Mouse (Mus musculus) brown adipose tissue, adult 24 weeks (tissue): ENCODE results near the gene Hist1h2bc. TPM values are rescaled to one million over a fixed set of nuclear protein-coding genes. Genes with fewer than 3 reads are reported as not detected.
"Not testable (repeated sequence)": the region's sequence is repeated elsewhere in the genome, so short reads cannot be mapped to it uniquely, and the experiment has no call there.

Source experiments
- H3K27ac ChIP-seq: fragments of 200-500 bp; replicated peaks from 2 replicates; pipeline ENCODE4 v1.5.1; 2012; ENCODE audit warnings: low read depth, mild to moderate bottlenecking, low read length
- H3K4me1 ChIP-seq: fragments of 200-500 bp; 2 replicates; pipeline ENCODE4 v1.6.1; 2012; ENCODE audit warnings: low read length, mixed read lengths; ENCODE audit not compliant: control insufficient read depth, insufficient read depth, insufficient read length
- H3K4me3 ChIP-seq: fragments of 200-500 bp; 2 replicates; pipeline ENCODE4 v1.5.1; 2012; ENCODE audit warnings: low read depth, mild to moderate bottlenecking, low read length, moderate library complexity; ENCODE audit not compliant: insufficient read depth
- polyA plus RNA-seq: library from polyadenylated mRNA; stranded (reverse); fragments of >200 nt; gene quantifications from 2 replicates; pipeline ENCODE4 v1.2.4, GENCODE M21; 2012; ENCODE audit not compliant: missing spikeins, insufficient read depth, insufficient read length

The Hist1h2bc gene
- polyA plus RNA-seq, 1 experiment, result 190 TPM

DNA sequence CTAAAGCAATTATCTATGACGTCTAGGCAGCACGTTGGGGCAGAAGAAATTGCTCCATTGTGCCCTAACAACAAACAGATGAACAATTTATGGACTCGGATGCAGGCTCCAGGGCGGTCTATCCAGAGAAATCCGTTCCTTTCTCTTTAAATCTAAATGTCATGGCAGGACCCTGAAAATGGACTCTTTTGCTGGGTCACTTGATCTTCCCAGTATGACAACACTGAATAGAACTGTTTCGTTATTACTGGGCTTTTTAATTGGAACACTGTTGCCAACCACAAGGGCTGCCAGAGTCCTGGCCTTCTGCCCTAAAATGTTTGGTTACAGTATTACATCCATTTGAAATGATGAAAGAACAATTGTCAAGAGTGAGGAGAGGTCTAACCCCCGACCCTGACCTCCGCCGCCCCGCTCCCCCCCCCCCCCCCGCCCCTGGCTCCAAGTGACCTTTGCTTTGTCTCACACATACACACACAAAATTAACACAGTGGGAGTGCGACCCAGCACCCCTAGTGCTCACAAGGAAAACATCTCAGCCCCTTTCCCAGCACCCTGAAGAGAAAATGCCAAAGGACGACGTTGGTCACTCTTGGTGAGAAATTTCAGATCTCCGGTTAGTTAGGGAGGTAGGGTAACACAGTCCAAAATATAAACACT lies 25.8 kb downstream of the Hist1h2bc start:
- Histone ChIP-seq H3K27ac (peak overlapping the region; percentile 89), H3K4me1 (peaks cover 7% of the 10 kb centered on the region)

DNA sequence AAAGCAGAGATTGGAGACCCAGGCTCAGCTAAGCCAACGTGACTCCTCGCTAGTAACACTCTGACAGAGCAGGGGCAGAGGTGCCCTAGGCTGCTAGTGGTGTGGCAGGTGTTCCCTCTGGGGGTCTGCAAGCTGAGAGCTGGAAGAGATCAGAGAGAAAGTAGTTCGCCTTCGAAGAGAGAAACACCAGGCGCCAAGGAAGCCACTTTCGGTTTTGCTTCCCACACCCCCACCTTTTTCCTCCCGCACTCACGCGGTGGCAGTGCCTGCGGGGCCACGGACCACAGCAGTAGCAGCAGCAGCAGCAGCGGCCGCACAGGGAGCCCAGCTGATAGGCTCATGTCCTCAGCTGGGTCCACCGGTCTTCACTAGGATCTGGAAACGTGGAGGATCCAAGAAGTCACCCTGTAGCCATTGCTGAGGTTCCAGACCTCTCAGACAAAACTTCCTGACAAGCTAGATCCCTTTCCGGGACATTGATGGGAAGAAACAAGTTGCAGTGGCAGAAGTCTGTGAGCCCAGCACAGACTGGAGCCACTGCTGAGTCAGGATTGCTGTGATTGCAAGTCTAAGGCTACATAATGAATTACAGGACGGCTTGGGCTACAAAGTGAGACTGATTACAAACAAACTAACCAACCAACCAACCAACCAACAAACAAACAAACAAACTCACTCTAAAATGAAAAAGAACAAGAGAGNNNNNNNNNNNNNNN lies 26.5 kb downstream of the Hist1h2bc start, which contains the start of gene Hfe:
Gene Hfe, minus strand, starts transcription at position 481 of the 716 bp plus-strand sequence.
- Histone ChIP-seq H3K4me3 (peak within 1 kb of the TSS; percentile 85), H3K27ac (peak within 1 kb of the TSS; percentile 89), H3K4me1 (peaks cover 7% of the 10 kb centered on the region)

More for the DNA sequence above, 25.8 kb downstream of the Hist1h2bc start:
- peak overlapping the region; percentile 85 for H3K4me3 ChIP-seq

DNA sequence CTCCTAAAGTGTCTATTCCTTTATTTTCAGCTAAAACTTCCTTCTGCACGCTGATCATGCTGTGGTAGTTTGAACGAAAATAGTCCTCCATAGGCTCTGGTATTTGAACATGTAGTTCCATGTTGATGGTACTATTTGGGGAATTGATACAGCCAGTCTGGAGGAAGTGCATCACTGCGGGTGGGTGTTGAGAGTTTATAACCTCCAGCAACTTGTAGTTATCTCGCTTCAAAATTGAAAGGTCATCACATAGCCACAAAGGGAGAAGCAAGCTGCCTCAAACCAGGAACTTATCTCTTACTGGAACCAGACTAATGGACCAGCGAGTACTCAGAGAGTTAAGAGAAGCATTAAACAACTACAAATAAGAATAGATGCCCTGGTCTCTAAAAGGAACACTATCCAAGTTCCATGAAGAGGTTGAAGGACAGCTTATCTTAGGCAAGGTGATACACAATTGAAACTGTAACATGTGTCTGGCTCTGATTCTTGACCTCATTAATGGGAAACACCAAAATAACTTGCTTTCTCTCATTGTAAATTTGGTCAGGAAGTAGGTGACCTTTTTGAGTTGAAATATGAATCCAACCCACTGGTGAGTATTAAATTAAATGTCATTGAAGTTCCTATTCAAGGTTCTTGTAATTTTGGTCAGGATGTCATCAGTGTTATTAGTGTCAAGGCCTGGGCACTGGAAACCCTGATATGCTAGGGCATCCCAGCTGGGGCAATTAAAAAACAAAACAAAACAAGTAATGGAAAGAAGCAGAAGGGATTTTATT lies 32.5 kb downstream of the Hist1h2bc start:
- no peaks in the 10 kb centered on the region; the same call in 1 of the 2 replicates for H3K4me1 ChIP-seq
- H3K27ac ChIP-seq, result no peak overlapping the region; the same call in 1 of the 2 replicates
- H3K4me3 ChIP-seq, result no peak overlapping the region

GRCm38 (mm10) chr13:23717176-23717575 lies 33.2 kb downstream of the Hist1h2bc start:
- H3K4me3 ChIP-seq, result no peak overlapping the region
- no peaks in the 10 kb centered on the region; the same call in 1 of the 2 replicates for H3K4me1 ChIP-seq
- peak overlapping the region; percentile 75 for H3K27ac ChIP-seq

DNA sequence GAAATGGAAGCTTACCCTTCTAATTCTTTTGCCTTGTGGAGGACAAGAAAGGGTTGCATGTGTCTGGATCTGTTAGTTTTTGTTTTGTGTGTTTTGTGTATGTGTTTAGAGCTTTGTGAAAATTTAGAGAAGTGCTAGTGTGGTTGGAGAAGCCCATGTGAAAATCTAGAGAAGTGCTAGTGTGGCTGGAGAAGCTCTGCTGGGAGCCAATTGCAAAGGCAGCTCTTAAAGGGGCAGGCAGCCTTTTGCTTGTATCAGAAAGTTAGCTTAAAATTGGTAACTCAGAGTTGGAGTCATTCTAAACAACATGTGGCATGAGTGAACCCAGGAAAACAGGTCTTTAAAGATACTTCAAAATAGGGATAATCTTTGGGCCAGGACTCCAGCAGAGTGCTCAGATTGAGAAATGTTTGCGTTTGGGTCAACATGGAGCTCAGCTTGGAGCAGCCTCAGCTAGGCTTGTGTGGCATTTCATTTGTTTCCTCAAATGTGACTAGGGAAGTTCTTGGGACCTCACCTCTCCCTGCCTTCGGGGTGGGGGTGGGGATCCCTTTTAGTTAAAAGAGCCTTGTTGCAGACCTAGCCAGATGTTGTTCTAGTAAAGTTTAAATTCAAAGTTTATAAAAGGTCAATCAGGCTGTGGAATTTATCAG lies 33.7 kb downstream of the Hist1h2bc start:
- H3K27ac ChIP-seq, result peak overlapping the region; percentile 75
- H3K4me1 ChIP-seq, H3K4me3 ChIP-seq: not testable (repeated sequence)

GRCm38 (mm10) chr13:23724239-23724638 lies 40.2 kb downstream of the Hist1h2bc start:
- Histone ChIP-seq H3K4me3 (no peak overlapping the region), H3K4me1 (no peaks in the 10 kb centered on the region), H3K27ac (no peak overlapping the region)

- Histone ChIP-seq H3K4me1 (peaks cover 4% of the 10 kb centered on the region; the same call in 1 of the 2 replicates), H3K4me3 (no peak overlapping the region), H3K27ac (no peak overlapping the region)
Observed at GRCm38 (mm10) chr13:23725213-23725612, 41.2 kb downstream of the Hist1h2bc start.

- H3K4me1 ChIP-seq, result peaks cover 4% of the 10 kb centered on the region; the same call in 1 of the 2 replicates
- H3K4me3 ChIP-seq, result no peak overlapping the region
- H3K27ac ChIP-seq, result peak overlapping the region; percentile 61
Observed at GRCm38 (mm10) chr13:23728472-23729191, 44.6 kb downstream of the Hist1h2bc start.

DNA sequence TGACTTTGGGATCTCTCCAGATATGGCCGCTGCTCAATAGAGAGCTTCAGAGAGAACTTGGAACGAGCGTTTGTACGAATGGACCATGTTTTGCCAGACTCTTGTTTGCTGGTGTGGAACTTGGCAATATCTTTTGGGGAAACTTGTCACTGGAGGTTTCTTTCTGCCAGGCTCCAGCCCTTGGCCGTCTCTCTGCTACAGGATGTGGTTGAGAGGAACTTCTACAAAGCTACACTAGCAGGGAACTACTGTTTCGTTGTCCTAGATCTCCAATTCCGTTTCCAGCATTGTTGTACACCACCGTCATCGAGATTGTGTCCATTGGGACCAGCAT lies 45.2 kb downstream of the Hist1h2bc start:
- H3K4me3 ChIP-seq, result no peak overlapping the region
- peaks cover 4% of the 10 kb centered on the region; the same call in 1 of the 2 replicates for H3K4me1 ChIP-seq
- peak overlapping the region; percentile 61 for H3K27ac ChIP-seq

DNA sequence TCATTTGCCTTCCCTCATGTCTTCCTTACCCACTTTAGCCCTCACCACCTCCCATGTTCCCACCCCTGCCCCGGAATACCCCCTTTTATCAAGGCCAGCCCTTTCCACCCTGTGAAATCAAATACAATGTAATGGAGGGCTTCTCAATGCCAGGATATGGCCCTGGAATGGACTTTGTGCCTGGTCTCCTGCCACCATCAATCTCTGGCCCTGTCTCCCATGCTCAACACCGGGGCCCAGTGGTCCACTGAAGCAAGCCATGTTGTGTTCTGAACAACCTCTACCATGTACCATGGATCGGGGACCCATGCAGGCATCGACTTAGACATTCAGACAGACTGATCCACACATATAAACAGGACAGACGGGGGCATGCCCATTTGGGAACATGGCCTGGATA lies 45.7 kb downstream of the Hist1h2bc start:
- H3K27ac ChIP-seq, result peak overlapping the region; percentile 61
- H3K4me3 ChIP-seq, result no peak overlapping the region
- H3K4me1 ChIP-seq, result peaks cover 4% of the 10 kb centered on the region; the same call in 1 of the 2 replicates

- no peak overlapping the region for H3K4me3 ChIP-seq
- peaks cover 4% of the 10 kb centered on the region; the same call in 1 of the 2 replicates for H3K4me1 ChIP-seq
- 0 out of 2 replicates have a peak overlapping the region, but pooled peaks have one; percentile 18 for H3K27ac ChIP-seq
Observed at GRCm38 (mm10) chr13:23730479-23730878, 46.5 kb downstream of the Hist1h2bc start.

DNA sequence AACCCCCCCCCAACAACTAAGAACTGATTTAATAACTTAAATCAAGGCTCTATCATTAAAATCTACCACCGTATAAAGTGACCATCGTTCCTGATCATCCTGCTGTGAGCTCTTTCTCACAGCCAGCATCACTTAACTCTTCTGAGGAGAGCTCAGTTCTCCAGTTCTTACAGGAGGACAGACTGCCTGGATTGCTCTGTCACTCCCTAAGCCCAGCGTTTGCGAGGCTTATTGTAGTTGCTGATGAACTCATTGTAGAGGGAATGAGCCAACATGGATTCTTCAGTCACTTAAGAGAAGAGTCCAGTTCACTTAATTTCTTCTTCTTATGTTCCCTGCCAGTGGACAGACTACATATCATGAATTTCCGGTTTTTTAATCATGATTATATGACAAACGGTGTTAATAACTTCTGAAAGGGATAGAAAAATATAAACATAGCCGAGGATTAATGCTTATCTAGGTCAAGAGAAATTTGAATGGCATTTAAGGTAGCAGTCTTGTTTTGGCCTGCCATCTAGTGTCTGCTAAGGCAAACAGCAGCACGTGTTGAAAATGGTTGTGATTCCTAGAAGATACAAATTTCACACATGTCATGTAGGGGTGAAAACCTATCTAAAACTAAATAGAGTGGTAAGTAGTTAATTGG lies 48.3 kb downstream of the Hist1h2bc start:
- Histone ChIP-seq H3K27ac (no peak overlapping the region), H3K4me3 (no peak overlapping the region), H3K4me1 (peaks cover 4% of the 10 kb centered on the region; the same call in 1 of the 2 replicates)

GRCm38 (mm10) chr13:23737091-23737490 lies 53.1 kb downstream of the Hist1h2bc start:
- no peak overlapping the region for H3K27ac ChIP-seq
- H3K4me1 ChIP-seq, result no peaks in the 10 kb centered on the region
- no peak overlapping the region for H3K4me3 ChIP-seq

GRCm38 (mm10) chr13:23738041-23738440 lies 54.0 kb downstream of the Hist1h2bc start:
- Histone ChIP-seq H3K27ac (peak overlapping the region; percentile 92), H3K4me3 (peak overlapping the region; percentile 81), H3K4me1 (no peaks in the 10 kb centered on the region)
